Mouse (Mus musculus): ENCODE results near the gene Cdc25b.

Gene Cdc25b

DNA sequence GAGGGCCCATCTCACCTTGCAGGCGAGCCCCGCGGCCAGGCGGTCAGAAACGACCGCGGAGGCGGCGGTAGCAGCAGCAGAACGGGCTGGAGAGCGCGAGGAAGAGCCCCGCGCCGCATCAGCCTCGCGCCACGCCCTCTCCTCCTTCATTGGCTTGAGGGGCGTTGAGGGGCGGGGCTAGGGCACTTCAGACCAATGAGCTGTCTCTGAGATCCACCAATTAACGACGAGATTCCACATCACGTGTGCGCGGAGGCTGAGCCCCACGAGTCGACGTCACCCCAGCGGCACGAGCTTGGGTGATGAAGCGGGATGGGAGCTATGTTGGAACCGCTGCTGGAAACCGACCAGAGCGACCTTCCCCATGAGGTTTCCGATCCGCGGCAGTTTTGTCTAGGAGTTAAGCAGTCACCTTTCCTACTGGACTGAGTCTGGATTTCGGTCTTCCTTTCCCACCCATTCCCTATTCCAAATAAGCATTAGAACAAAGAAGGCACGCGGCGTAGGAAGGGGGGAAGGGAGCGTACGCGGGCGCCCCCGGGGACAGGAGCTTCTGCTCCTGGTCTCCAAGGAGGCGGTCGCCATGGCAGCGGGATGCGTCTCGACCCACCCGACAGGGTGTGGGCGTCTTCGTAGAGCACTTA lies 26.7 kb upstream of the Cdc25b start, which contains the start of gene 1700037H04Rik:
Gene 1700037H04Rik, minus strand, starts transcription at position 144 of the 644 bp plus-strand sequence.
- DNase-seq (ENCODE audit: low spot score), result peak; percentile 95

DNA sequence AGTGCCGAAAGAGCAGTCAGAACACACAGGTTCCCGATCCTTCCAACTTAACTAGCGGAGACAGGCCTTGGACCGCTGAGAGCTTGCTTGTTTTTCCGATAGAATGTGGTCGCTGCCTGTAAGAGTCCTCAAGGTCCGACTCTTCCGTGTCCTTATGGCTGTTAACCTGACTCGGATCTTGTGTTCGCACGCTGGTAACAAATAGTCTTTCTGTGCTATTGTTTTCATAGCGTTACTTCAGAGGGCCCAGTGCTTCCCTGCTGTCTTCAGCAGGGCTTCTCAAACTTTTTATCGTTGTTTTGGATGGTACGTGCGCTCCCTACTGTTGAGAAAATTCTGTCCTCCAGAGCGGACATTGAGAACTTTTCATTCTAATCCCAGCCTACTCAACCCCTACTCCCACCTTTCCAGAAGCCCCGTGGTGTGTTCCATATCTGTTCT lies 26.1 kb upstream of the Cdc25b start:
- DNase-seq (ENCODE audit: low spot score), result no peak

DNA sequence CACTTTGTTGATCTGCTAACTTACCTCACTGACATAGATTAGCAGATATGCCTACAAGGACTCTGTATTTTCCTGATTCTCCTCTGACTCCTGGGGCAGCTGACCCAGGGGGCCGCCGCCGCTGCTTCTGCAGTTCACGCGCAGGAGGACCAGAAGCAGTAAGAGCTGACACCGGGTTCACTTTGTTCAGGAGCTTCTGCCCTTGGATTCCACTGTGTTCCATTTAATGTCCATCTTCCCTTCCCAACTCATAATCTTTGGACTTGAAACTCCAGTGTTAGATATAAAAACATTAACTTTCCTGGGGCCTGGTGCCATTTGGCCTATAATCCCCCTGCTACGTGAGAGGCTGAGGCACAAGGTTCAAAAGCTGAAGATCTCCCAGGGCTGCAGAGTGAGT lies 22.8 kb upstream of the Cdc25b start:
- DNase-seq (ENCODE audit: low spot score), result no peak

DNA sequence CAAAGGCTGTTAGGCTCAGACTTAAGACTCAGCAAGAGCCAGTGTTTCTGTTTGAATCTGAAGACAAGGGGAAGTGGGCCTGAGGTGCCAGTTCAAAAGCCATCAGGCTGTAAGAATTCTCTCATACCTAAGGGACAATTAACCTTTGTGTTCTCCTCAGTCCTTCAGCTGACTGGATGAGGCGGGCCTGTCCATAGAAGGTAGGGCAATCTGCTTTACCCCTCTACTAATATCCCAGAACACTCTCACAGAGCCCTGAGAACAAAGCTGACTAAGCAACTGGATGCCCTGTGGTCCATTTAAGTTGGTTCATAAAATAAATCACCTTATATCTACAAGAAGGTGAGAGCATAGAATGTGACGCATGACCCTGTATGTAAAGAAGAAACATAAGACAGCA lies 20.6 kb upstream of the Cdc25b start:
- DNase-seq (ENCODE audit: low spot score), result no peak

DNA sequence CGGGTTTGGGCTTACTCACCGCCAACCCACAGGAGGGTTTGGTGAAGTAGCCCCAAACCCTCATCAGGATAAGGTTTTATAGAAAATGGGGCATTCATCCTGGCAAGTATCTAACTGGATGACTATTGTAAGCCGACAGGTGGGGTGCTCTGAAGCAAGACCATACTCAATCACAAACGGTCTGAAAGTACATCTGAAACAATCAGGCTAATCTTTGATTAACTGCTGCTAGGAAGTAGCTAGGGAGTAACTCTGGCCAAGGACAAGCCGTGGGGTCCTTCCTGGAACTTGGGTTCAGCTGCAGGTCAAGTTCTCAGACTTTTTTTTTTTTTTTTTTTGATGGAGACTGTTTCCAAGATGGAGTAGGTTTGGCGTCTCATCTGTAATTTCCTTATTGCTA lies 18.8 kb upstream of the Cdc25b start:
- DNase-seq (ENCODE audit: low spot score), result no peak

DNA sequence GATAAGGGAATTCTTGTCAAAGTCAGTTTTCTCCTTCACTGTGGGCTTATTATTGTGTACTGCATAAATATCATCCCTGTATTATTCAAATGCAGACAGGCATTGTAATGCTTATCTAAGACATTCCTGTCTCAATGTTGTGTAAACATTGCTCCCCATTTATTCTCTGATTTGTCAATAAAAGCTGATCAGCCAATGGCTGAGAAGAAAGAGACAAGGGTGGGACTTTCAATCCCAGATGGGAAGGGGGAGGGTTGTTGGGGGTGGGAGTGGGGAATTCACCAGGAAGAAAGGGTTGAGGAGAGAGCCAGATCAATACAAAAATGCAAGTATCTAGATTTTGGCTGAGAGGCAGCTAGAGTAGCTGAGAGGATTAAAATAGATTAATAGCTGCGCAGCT lies 17.8 kb upstream of the Cdc25b start:
- no peak for DNase-seq (ENCODE audit: low spot score)

DNA sequence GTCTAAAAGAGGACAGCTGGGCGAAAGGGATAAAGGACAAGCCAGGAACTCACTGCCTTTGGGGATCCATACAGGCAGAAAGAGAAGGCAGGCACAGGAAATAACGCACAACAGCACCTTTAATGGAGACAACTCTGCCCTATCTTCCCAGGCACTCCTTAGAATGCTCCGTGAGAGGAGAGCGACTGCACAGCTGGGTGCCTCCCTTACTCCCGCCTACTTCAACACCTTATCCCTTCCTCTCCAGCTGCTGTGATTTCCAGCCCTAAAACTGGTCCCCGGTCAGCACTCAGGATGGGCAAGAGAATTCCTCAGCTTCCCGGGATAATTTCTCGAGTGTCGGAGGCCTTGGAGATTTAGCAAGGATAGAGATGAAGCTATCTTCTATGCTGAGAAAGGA lies 15.8 kb upstream of the Cdc25b start:
- DNase-seq (ENCODE audit: low spot score), result no peak

DNA sequence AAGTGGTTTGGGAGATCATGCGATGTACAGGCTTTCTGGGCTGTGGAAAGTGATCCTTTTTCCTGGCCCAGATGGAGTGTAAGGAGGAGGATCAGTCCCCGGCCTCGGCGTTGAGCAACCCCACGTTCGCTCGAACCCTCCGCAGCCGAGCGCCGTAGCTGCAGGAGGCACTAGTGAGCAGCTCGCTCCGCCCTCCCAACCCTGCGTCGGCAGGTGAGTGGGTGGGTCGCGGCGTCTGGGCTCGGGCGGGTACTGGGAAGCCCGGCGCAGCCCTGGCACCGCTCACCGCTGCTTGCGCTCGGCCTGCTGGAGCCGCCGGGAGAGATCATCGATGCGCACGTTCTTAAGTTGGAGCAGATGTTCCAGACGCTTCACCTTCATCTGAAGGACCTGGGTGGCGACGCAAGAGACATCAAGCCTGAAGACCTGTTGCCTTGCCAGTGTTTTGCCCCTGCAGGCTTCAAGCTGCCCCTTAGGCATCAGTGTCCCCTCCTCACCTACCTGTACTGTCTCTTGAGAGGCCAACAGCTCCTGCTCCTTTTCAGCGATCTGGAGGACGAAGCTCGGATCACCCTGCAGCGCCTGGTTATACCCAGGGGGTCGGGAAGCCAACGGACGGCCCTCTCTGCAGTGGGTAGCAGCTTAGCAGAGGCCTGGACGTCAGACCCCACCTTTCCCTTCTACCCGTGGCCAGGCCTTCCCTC lies 15.2 kb upstream of the Cdc25b start:
- DNase-seq (ENCODE audit: low spot score), result peak; percentile 78

DNA sequence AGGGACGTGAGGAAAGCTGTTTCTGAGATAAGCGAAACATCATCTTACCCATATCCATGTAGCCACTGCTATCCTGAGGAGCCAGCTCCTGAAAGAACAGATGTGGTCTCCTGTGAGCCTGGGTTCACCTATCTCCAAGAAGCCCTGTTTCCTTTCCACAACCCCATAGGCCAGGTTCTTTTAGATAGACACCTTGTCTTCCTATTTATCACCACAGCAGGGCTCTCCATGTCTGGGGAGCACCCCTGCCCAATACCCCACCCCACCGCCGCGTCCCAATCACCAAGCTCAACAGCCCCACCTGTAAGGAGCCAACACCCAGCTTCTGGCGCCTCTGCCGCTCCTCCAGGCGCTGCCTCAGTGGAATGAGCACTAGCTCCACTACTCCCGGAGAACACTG lies 14.4 kb upstream of the Cdc25b start:
- DNase-seq (ENCODE audit: low spot score), result no peak

DNA sequence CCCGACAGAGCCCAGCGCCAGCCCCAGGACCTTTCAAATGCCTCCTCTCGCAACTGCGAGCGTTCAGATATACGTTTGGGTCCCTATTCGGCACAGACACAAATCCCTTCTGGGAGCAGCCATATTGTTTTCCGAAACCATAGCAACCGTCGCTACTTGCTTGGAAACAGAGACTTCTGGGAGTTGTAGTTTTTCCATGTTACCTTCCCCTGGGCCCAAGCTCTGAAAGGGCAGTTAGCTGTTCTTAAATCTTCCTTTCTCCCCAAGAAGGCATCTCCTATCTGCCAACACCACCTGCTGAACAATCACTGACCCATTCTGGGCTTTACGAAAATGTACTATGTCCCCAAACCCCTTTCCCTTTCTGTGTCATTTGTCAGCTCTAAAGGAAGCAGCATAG lies 12.0 kb upstream of the Cdc25b start:
- peak; percentile 28 for DNase-seq (ENCODE audit: low spot score)

DNA sequence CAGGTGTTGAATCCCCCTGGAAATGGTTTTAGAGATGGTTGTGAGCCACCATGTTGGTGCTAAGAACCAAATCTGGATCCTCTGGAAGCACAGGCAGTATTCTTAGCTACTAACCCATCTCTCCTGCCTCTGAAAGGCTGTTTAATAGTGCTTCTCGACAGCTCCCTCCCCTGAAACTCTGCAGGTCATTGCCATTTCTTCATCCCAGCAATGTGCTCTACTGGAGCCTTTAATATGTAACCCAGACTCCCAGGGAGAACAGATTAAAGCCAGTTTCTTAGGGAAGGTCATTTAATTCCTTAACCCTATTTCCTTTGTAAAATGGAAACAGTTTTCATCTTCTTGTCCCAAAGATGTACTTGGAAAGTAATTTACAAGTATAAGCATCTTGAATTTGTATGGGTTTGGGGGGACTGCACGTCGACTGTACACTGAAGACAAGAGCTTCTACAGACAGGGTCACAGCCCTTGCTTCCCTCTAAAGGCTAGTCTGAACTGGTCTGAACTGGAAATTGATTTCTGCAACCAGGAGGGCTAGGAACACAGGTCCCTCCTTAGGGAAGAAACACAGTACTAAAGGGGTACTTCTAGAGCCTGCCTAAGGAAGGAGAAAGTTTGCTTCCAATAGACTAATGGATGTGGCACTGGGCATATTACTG lies 11.3 kb upstream of the Cdc25b start:
- DNase-seq (ENCODE audit: low spot score), result no peak

DNA sequence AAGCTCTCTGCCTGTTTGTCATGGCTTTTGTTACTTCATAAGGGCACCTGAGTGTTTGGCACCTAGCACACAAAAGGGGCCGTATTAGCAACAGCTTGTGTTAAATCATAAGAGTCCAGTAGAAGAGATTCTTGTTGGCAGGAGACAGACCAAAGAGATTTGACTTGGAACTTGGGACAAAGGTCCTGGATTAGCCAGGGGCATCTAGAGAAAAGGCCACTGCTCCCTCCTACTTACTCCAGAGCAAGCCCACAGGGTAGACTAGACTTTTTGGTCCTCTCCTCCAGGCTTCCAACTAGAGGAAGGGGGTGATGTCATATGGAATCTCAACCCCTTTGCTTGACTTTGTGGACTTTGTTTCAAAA lies 10.8 kb upstream of the Cdc25b start:
- no peak for DNase-seq (ENCODE audit: low spot score)

DNA sequence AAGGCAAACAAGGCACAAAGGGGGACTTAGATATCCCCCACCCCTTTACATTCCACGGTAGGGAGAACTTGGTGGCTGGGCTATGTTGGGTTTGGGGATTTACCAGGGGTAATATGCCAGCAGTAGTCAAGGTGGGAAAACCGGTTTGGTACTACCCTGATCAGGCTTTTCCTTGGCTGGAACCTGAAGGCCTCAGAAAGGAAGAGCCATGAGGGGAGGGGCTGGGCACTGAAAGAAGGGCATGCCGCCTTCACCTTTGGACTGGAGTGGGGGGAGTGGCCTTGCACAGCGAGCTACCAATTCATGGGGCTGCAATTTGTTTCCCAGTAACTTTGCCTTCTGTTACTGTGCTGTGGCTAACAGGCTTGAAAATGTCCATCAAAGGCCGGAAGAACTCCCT lies 10.3 kb upstream of the Cdc25b start:
- DNase-seq (ENCODE audit: low spot score), result peak; percentile 41

DNA sequence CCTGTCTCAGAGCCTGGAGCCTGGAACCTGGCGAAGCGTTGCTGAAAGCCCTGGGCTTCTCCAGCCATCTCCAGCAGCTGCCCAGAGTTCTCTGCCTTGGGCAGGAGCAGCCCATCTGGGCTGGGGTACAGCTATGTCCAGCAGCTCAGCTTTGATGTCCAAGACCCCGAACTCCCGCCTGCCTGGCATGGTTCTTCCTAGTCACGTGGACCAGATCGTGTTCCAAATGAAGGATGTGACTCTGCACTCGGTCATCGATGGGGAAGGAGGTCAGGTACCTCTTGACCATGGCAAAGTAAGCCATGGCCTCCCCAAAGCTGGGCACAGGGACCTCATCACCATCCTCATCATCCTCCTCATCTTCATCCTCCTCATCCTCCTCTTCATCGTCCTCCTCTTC lies 8.8 kb upstream of the Cdc25b start:
- no peak for DNase-seq (ENCODE audit: low spot score)

DNA sequence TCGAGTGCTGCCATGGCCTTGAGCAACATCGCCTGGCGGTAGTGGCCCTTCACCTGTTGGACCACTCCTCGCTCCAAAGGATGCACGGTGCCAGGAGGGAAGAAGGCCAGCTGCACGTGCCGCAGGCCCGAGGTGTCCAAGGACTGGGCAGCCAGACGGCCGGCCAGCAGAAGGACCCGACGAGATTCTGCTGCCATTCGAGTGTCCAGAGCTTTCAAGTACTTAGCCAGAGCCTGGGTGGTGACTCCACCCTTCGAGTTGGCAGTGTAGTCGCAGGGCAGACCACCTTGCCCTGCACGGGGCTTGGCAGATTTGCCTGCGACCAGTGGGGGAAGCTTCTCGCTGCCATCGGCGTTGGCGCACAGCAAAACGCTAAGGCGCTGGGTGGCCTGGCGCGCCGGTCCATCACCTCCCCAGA lies 7.9 kb upstream of the Cdc25b start:
- peak; percentile 41 for DNase-seq (ENCODE audit: low spot score)

DNA sequence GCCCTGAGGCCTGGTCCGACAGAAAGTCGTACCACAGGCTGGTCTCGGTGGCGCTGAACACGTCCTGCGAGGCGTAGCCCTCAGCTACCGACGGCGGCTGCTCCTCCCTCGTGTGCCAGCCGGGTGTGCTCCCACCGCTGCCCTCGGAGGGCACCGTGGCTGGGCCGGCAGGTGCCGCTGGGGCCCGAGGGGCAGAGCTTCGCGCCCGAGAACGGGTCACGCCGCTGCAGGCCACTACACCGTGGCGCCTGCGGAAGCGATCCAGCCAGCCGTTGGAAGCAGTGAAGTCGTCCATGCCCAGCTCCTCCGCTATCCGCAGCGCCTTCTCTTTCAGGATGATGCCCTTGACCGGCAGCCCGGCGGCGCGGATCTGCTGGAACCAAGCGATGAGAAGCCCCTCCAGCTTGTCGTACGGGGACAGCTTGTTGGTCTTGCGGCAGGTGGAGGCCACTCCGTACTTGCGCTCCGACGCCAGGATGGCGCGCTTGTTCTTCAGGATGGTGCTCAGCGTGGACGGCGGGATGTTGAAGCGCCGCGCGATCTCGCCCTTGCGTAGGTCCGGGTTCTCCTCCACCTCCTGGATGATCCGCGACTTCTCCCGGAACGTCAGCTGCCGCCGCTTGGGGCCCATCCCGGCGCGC lies 7.4 kb upstream of the Cdc25b start:
- DNase-seq (ENCODE audit: low spot score), result peak; percentile 64

DNA sequence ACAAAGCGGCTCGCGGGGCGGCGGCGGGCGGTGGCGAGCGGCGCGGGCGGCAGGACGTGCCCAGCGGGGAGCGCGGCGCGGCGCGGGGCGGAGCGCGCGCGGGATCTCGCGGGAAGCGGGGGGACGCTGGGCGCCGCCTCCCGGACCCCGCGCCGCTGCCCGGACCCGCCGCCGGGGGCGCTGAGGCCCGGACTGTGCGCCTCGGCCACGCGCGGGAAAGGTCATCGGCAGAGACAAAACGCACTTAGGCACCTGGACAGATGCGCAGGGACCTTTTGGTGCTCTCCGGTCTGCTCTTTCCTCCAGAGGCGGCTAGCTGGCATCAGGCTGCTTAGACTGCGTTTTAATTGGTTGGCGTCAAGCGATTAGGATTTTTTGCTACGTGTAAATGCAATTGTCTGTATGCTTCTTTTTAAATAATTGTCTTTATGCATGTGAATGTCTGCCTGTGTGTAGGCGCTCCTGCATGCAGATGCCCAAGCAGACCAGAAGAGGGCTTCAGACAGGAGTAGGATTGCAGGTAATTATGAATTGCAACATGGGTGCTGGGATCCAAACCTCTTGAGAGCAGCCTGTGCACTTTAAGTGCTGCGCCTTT lies 6.7 kb upstream of the Cdc25b start, which contains the start of gene Cenpb:
Gene Cenpb, minus strand, starts transcription at position 78 of the 598 bp plus-strand sequence.
- peak; percentile 87 for DNase-seq (ENCODE audit: low spot score)

DNA sequence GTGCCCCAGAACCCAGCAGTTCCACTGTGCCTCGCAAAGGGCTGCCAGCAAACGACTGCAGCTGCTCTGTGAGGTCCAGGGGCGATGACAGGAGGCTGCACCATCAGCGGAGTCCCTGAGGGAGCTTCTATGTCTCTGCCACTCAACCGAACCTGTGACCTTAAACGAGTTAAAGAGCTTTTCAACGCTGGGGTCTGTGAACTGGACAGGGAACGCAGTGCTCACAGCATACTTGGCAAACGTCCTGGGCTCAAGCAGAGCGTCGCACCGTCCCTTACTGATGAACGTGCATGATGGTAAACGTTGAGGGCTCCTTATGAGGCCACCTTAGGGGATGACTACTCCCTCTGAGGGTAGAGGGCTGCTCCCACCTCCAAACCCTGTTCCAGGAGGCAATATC lies 406 bp upstream of the Cdc25b start:
- no peak for DNase-seq (ENCODE audit: low spot score)

DNA sequence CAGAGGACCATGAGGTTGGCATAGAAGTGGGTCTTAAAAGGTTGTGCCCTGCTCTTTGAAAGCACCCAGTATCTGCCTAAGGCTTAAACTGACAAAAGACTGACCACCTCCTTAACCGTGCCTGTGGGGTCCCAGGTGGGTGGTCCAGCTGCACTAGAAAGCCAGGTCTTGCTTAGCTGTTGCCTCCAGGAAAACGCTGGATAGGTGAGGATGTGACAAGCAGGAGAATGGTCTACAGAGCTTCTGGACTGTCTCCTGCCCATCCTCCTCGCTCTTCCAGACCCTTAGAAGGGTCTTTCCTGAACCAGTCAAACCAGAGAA lies 813 bp downstream of the Cdc25b start:
- no peak for DNase-seq (ENCODE audit: low spot score)

DNA sequence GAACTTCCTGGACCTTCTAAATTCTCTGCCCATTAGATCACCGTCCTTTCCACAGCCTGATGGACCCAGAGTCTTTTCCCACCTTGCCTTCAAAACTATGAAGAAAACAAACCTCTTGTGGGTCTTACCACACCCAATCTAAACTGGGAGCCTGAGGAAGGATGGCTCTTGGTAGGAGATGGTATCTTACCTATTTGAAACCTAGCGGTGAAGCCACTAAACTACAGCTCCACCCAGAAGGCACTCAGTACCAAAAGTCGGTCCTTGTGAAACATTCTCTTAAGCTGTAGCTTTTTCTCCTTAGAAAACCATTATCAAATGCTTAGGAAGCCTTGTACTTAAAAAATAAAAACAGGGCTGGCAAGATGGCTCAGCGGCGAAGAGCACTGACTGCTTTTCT lies 1.6 kb downstream of the Cdc25b start:
- DNase-seq (ENCODE audit: low spot score), result no peak

DNA sequence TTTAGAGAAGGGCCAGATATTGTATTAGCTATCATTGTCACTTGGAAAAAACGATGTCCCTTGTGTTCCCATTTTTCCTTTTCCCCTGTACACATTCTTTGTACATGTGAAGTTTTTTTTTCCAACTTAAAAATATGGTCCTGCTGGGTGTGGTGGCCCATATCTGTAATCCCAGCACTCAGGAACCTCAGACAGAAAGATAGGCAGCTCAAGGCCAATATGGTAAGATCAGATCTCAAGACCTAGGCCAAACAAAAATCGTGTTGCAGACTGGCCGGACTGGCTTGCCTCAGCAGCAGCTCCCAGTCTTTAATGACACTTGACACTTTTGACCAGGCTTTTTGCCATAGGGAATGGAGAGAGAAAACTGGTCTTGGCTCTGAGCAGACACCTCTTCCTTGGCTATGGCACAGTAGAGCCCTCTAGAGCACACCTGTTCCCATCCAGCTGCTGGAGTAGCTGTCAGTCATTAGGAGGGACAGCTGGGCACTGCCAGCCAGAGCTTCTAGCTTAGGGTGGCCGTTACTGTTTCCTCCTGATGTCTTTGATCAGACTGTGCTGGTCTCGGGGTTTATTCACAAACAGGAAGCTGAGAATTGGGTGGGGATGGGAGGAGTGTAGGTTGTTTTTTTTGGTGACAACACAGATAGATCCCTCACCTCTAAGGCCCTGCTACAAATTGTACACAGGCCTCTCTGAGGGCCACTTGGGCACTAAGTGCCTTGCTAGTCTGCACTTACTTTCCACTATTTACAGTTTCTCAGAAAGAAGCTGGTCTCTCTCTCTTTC lies 3.0 kb downstream of the Cdc25b start:
- DNase-seq (ENCODE audit: low spot score), result no peak

Measured in ovary, postnatal 36 days (tissue).